Mouse (Mus musculus) lung, postnatal 14 days (tissue): ENCODE data around the gene Astl.

Source experiments
- DNase-seq: peaks from one replicate; pipeline ENCODE4 v3.0.0; 2021

Gene Astl

DNA sequence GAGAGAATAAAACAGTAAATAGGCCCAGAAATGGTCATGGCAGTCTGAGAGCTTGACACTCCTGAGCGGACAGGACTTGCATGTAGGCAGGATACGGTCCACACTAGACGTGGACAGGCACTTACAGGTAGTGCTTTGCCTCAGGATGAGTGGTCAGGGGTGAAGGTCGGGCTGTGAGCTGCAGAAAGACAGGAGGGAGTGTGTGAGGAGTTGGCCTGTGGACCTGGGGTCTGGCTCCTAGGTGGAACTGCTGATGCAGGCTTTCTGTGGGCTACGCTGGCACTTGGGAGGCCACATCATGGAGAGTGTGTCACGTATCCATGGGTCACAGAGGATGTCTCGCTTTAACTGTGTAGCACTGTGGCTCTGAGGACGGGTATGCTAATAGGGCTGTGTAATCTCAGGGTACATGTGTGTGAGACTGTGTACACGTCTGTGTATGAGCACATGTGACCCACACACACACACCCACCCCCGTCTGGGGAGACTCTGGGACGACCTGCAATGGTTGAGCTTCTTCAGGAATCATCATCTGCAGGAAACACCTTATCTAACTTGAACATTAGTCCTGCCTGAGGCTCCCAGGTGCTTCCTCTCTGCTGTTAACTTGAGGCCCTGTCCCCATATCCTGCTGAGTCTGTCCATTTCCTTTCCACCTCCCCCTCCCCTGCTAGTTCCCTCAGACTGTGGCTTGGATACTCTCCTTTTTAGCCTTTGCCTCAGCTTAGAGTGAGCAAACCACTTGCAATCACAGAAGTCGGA, 10.2 kb upstream of the Astl start:
- DNase-seq = no peak

DNA sequence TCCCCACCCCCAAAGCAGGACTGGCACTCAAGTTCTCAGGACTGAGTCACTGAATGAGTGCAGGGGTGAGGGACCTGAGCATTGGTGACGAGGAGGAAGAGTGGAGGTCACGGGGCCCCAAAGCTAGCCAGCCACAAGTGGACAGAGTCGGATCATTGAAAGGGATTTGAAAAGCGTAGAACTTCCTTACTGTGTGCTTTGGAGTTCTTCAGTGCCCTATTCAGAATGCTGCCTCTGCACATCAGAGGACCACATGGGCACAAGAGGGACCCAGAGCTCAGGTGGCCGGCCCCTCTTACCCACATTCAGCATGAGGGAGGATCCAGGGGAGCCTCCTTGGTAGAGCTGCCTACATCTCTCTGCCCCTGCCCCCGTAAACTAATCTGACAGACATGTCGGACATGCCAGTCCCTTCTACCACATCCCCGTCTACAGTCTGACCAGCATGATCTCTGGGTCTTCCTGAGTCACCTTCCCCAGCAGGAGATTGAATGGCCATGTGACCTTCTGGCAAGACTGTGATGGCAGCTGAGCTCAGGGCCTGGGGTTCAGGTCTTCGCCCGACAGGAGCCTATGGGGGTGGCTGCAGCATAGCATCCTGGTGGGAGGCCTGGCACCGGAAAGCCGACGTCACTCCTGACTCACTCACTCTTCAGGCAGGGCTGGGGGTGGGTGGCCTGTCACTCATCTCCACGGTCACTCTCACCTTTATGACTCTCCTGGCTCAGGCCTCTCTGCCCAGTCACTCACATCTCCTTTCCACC, 5.5 kb upstream of the Astl start:
- no peak for DNase-seq

- no peak for DNase-seq
Observed at GRCm38 (mm10) chr2:127333945-127334603, 4.4 kb upstream of the Astl start.

GRCm38 (mm10) chr2:127335078-127335541, 3.3 kb upstream of the Astl start:
- peak; percentile 28 for DNase-seq

DNA sequence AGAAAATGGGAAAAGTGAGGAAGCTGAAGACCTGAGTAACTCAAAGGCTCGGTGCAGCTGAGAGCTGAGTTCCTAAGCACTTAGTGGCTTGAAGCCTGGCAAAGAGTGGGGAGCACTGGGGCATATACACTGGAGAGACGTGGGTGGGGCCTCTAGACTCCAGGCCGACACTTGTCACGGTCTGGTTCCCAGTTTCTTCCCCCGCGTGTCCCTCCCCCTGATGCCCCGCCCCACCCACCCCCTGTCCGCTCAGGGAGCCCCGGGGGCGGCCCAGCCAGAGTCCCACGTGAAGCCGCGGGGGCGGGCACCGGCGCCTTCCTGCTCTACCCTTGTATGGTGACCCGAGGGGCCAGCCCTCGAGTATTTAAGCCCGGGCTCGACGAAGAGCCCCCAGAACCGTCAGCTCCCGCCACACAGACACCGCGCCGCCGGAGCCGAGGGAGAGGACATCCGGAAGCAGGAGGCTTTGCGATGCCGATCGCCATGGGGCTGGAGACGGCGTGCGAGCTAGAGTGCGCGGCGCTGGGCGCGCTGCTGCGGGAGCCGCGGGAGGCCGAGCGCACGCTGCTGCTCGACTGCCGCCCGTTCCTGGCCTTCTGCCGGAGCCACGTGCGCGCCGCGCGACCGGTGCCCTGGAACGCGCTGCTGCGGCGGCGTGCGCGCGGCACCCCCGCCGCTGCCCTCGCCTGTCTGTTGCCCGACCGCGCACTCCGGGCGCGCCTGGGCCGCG, 2.5 kb upstream of the Astl start, which contains the start of gene Dusp2:
Gene Dusp2 (plus strand): TSS at position 393 of the 730 bp plus-strand sequence.
- DNase-seq = peak; percentile 79

DNA sequence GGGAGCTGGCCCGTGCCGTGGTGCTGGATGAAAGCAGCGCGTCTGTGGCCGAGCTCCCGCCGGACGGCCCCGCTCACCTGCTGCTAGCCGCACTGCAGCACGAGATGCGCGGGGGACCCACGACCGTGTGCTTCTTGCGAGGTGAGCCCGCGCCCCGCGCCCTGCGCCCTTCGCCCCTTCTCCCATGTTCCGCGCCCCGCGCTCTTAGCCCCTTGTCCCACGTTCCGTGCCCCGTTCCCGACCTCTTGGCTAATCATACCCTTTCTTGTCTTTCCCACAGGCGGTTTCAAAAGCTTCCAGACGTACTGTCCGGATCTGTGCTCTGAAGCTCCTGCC, 2.0 kb upstream of the Astl start:
- DNase-seq = no peak

DNA sequence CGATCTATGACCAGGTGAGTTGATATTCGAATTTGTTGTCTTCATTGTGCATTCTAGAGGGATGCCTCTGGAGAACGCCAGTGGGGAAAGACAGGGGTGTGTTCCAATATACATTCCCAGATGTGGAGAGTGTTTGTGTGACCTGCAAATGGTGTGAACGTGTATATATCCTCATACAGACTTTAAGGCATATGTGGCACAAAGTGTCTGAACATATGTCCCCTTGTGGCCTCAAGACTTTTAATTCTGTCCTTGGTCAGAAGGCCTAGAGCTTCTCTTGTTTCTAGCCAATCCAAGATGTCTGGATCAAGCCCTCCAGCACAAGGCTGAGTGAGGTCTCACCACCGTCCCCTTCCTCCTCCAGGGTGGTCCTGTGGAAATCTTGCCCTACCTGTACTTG, 1.6 kb upstream of the Astl start:
- no peak for DNase-seq

- DNase-seq = no peak
Observed at GRCm38 (mm10) chr2:127337531-127337930, 908 bp upstream of the Astl start.

GRCm38 (mm10) chr2:127338012-127338411, 427 bp upstream of the Astl start:
- DNase-seq = no peak

DNA sequence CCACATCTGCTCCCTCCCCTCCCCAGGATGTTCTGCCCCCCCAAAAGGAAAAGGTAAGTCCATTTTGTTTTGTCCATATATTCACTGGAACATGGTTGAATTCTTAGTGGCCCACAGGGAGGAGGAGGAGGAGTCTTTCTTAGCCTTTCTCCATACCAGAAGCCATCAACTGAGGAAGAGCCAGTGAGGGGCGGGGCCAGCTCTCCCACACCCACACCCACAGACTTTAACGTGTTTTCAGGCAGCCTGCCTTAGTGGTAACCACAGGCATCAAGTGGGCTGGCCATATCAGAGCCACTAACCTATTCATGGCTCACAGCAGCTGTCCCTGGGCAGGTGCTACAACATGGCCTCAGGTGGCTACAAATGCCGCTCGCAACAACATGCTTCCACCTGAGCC, 394 bp downstream of the Astl start:
- DNase-seq = no peak

- DNase-seq = no peak
Observed at GRCm38 (mm10) chr2:127339262-127339661, 823 bp downstream of the Astl start.

DNA sequence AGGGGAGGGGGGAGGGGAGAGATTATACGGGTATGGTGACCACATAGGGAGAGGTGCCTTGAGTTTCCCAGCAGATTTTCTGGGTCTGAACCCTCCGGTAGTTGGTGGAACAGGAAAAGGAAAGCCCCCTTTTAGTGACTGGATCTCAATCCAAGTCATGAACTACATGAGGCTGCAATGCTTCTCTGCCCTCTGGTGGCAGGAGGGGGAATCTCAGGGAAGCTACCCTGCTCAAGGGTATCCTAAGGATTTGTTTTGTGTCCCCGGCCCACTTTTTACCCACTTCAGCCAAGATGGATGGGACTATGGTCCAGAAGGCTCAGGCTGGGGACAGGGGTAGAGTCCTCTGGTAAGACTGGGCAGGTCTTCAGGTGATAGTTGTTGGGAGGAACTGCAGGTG, 2.7 kb downstream of the Astl start:
- peak; percentile 70 for DNase-seq

DNA sequence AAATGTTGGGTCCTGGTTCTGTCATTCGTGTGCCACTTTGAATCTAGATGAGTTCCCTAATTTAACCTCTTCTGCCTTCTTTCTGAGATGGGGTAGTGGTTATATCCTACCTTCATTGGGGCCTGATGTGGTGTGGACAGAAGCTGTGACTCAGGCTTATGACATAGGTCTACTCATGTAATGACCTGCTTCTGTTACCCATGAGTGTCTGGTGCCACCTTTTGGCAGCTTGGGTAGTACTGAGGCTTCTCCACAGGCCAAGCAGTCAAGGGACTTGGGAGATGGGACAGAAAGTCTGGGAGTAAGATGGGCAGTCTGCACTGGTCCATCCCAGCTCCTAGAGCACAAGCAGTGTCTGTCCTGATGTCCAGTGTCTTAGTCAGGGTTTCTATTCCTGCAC, 7.9 kb downstream of the Astl start:
- no peak for DNase-seq

- DNase-seq = no peak
Observed at GRCm38 (mm10) chr2:127347147-127347985, 8.9 kb downstream of the Astl start.

GRCm38 (mm10) chr2:127353881-127354280, 15.4 kb downstream of the Astl start:
- DNase-seq = no peak

GRCm38 (mm10) chr2:127362459-127363281, 24.2 kb downstream of the Astl start, which contains the start of gene Adra2b:
TSS of gene Adra2b (plus strand) at chr2:127363208.
- peak; percentile 89 for DNase-seq

- DNase-seq = no peak
Observed at GRCm38 (mm10) chr2:127363282-127363652, 24.8 kb downstream of the Astl start.

DNA sequence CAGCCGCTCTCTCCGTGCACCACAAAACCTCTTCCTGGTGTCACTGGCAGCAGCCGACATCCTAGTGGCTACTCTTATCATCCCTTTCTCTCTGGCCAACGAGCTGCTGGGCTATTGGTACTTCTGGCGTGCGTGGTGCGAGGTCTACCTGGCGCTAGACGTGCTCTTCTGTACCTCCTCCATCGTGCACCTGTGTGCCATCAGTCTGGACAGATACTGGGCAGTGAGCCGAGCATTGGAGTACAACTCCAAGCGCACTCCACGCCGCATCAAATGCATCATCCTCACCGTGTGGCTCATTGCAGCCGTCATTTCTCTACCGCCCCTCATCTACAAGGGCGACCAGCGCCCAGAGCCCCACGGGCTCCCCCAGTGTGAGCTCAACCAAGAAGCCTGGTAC, 25.3 kb downstream of the Astl start:
- no peak for DNase-seq

DNA sequence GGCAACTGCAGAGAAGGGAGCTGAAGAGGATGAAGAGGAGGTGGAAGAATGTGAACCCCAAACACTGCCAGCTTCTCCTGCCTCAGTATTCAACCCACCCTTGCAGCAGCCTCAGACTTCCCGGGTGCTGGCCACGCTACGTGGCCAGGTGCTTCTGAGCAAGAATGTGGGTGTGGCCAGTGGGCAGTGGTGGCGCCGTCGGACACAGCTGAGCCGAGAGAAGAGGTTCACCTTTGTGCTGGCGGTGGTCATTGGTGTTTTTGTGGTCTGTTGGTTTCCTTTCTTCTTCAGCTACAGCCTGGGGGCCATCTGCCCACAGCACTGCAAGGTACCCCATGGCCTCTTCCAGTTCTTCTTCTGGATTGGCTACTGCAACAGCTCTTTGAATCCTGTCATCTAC, 26.0 kb downstream of the Astl start:
- no peak for DNase-seq

DNA sequence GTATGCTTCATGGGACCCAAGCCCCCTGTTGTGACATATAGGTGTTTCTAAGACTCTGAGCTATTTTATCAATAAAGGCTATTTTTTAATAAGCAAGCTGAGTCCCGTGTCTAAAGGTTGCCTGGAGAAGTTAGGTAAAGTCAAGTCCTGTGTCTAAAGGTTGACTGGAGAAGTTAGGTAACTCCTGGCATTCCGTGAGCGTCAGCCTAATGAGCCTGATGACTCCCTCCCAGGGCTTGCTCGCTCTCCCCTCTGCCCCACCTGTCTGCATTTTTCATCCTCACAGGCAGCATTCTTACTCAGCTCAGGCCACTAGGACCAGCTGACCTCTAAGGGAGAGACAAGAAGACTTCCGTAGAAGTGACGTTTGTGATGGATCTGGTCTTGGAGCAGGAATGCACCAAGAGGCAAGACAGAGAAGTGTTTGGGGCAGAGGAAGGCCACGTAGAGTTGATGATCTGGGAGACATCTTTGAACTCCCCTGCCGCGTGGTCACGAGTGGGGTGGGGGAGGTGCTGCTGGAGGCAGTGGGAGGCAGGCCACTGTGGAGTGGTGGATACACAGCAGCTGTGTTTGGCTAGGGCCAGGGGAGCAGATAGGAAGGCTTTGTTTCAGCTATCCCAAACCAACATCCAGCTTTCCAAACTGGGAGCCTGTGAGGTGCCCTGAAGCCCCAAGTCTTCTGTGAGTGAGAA, 28.8 kb downstream of the Astl start:
- no peak for DNase-seq
